Mouse (Mus musculus) CH12.LX (cell line): ENCODE measurements around the gene Fam193a. TPM values are rescaled to one million over a fixed set of nuclear protein-coding genes. Genes with fewer than 3 reads are reported as not detected.

Experiments used
- DNase-seq: peaks from one replicate; pipeline ENCODE4 v3.0.0-alpha.2; 2013; ENCODE audit errors: extremely low read depth
- H3K27ac ChIP-seq: 2 replicates; pipeline ENCODE4 v1.5.1; 2012; ENCODE audit warnings: low read depth, mild to moderate bottlenecking, control low read depth, moderate library complexity; ENCODE audit not compliant: insufficient read depth
- H3K27me3 ChIP-seq: replicated peaks from 2 replicates; pipeline ENCODE3; 2012; ENCODE audit warnings: inconsistent platforms
- H3K36me3 ChIP-seq, 2 experiments: replicated peaks in 1 of 2; 2 replicates each; pipeline versions ENCODE3 to v1.6.1; 2012; ENCODE audit warnings: inconsistent platforms in 1 of 2, low read length in 1 of 2, mild to moderate bottlenecking in 1 of 2, mixed read lengths in 1 of 2, moderate library complexity in 1 of 2; ENCODE audit not compliant: control insufficient read depth in 1 of 2, insufficient read depth in 1 of 2
- H3K4me1 ChIP-seq, 2 experiments: 2 replicates each; pipeline ENCODE4 v1.6.1; 2012; ENCODE audit warnings: inconsistent platforms in 1 of 2, moderate library complexity in 1 of 2; ENCODE audit not compliant: insufficient read depth in 2 of 2, control insufficient read depth in 1 of 2
- H3K4me2 ChIP-seq: 2 replicates; pipeline ENCODE4 v1.6.1; 2012; ENCODE audit warnings: low read depth, mild to moderate bottlenecking, control low read depth; ENCODE audit not compliant: poor library complexity, insufficient read depth, severe bottlenecking
- H3K4me3 ChIP-seq, 3 experiments: fragments of 150-350 bp in 1 of 3; sonication (generic) in 1 of 3; replicated peaks in 1 of 3; 2 replicates each; pipeline versions ENCODE3 to v1.5.1; 2011 to 2012; ENCODE audit warnings: low read depth in 2 of 3, low read length in 2 of 3, mild to moderate bottlenecking in 2 of 3, moderate library complexity in 2 of 3, control low read depth in 1 of 3, improper control_type of control experiment in 1 of 3, inconsistent platforms in 1 of 3, mixed read lengths in 1 of 3; ENCODE audit not compliant: poor library complexity in 1 of 3
- H3K79me2 ChIP-seq: replicated peaks from 2 replicates; pipeline ENCODE4 v1.6.1; 2012; ENCODE audit warnings: mild to moderate bottlenecking, moderate library complexity; ENCODE audit not compliant: control insufficient read depth, poor library complexity, insufficient read depth, severe bottlenecking; ENCODE audit errors: extremely low read depth
- H3K9ac ChIP-seq: 2 replicates; pipeline ENCODE4 v1.6.1; 2012; ENCODE audit warnings: low read depth, mild to moderate bottlenecking, control low read depth, moderate library complexity; ENCODE audit not compliant: insufficient read depth
- H3K9me3 ChIP-seq: replicated peaks from 2 replicates; pipeline ENCODE3; 2012; ENCODE audit warnings: low read length, inconsistent platforms, mixed read lengths
- BHLHE40 ChIP-seq: IDR thresholded peaks from 2 replicates; pipeline ENCODE4 v1.6.1; 2011; ENCODE audit warnings: mild to moderate bottlenecking, low read depth, low read length, improper control_type of control experiment
- CHD1 ChIP-seq: IDR thresholded peaks from 2 replicates; pipeline ENCODE4 v1.6.1; 2012; ENCODE audit warnings: low read depth, low read length, improper control_type of control experiment, inconsistent platforms
- CHD2 ChIP-seq: IDR thresholded peaks from 2 replicates; pipeline ENCODE4 v1.6.1; 2011; ENCODE audit warnings: low read length, improper control_type of control experiment
- CTCF ChIP-seq, 2 experiments: IDR thresholded peaks in 1 of 2; conservative IDR thresholded peaks in 1 of 2; 2 replicates each; pipeline ENCODE4 v1.5.1; 2011 to 2012; ENCODE audit warnings: low read depth in 2 of 2, low read length in 2 of 2, improper control_type of control experiment in 1 of 2, inconsistent platforms in 1 of 2, mild to moderate bottlenecking in 1 of 2, moderate library complexity in 1 of 2
- E2F4 ChIP-seq: IDR thresholded peaks from 2 replicates; pipeline ENCODE4 v1.6.1; 2011; ENCODE audit warnings: low read depth, low read length, improper control_type of control experiment; ENCODE audit not compliant: insufficient replicate concordance
- ELF1 ChIP-seq: IDR thresholded peaks from 2 replicates; pipeline ENCODE4 v1.6.1; 2014; ENCODE audit warnings: low read depth, mild to moderate bottlenecking, inconsistent platforms, low read length, improper control_type of control experiment
- EP300 ChIP-seq: IDR thresholded peaks from 2 replicates; pipeline ENCODE4 v1.6.1; 2011; ENCODE audit warnings: low read length, improper control_type of control experiment
- ETS1 ChIP-seq: conservative IDR thresholded peaks from 2 replicates; pipeline ENCODE4 v1.6.1; 2012; ENCODE audit warnings: low read depth, mild to moderate bottlenecking, inconsistent platforms, low read length, improper control_type of control experiment, moderate library complexity
- GABPA ChIP-seq: IDR thresholded peaks from 2 replicates; pipeline ENCODE4 v1.6.1; 2012; ENCODE audit warnings: low read depth, low read length, improper control_type of control experiment, inconsistent platforms; ENCODE audit not compliant: insufficient replicate concordance
- HCFC1 ChIP-seq: IDR thresholded peaks from 2 replicates; pipeline ENCODE4 v1.6.1; 2012; ENCODE audit warnings: low read depth, mild to moderate bottlenecking, inconsistent platforms, low read length, improper control_type of control experiment
- IRF4 ChIP-seq: IDR thresholded peaks from 2 replicates; pipeline ENCODE4 v1.6.1; 2014; ENCODE audit warnings: low read depth, mild to moderate bottlenecking, inconsistent platforms, low read length, improper control_type of control experiment
- JUN ChIP-seq: IDR thresholded peaks from 2 replicates; pipeline ENCODE4 v1.6.1; 2011; ENCODE audit warnings: low read depth, mild to moderate bottlenecking, low read length, improper control_type of control experiment, moderate library complexity; ENCODE audit not compliant: insufficient read depth
- JUND ChIP-seq: conservative IDR thresholded peaks from 2 replicates; pipeline ENCODE4 v1.6.1; 2011; ENCODE audit warnings: low read depth, low read length, improper control_type of control experiment
- KAT2A ChIP-seq: IDR thresholded peaks from 2 replicates; pipeline ENCODE4 v1.6.1; 2012; ENCODE audit warnings: low read length, improper control_type of control experiment, inconsistent platforms; ENCODE audit not compliant: insufficient replicate concordance
- MAFK ChIP-seq: IDR thresholded peaks from 2 replicates; pipeline ENCODE4 v1.6.1; 2011; ENCODE audit warnings: low read length, improper control_type of control experiment; ENCODE audit not compliant: insufficient replicate concordance
- MAX ChIP-seq: IDR thresholded peaks from 2 replicates; pipeline ENCODE4 v1.6.1; 2011; ENCODE audit warnings: low read length, improper control_type of control experiment
- MAZ ChIP-seq: IDR thresholded peaks from 2 replicates; pipeline ENCODE4 v1.6.1; 2012; ENCODE audit warnings: low read depth, mild to moderate bottlenecking, inconsistent platforms, low read length, improper control_type of control experiment, moderate library complexity
- MEF2A ChIP-seq: IDR thresholded peaks from 2 replicates; pipeline ENCODE4 v1.6.1; 2014; ENCODE audit warnings: low read depth, mild to moderate bottlenecking, inconsistent platforms, low read length, improper control_type of control experiment, borderline replicate concordance
- MXI1 ChIP-seq: IDR thresholded peaks from 2 replicates; pipeline ENCODE4 v1.6.1; 2011; ENCODE audit warnings: mild to moderate bottlenecking, low read depth, low read length, improper control_type of control experiment
- MYC ChIP-seq: IDR thresholded peaks from 2 replicates; pipeline ENCODE4 v1.6.1; 2011; ENCODE audit warnings: low read depth, mild to moderate bottlenecking, improper control_type of control experiment, low read length
- NELFE ChIP-seq: IDR thresholded peaks from 2 replicates; pipeline ENCODE4 v1.6.1; 2011; ENCODE audit warnings: low read depth, low read length, improper control_type of control experiment
- NRF1 ChIP-seq: IDR thresholded peaks from 2 replicates; pipeline ENCODE4 v1.6.1; 2014; ENCODE audit warnings: low read depth, mild to moderate bottlenecking, inconsistent platforms, low read length, improper control_type of control experiment, moderate library complexity
- PAX5 ChIP-seq: IDR thresholded peaks from 2 replicates; pipeline ENCODE4 v1.6.1; 2012; ENCODE audit warnings: low read length, inconsistent platforms, mixed read lengths
- POLR2A ChIP-seq: IDR thresholded peaks from 2 replicates; pipeline ENCODE4 v1.6.1; 2011; ENCODE audit warnings: low read depth, mild to moderate bottlenecking, improper control_type of control experiment, low read length
- POLR2AphosphoS2 ChIP-seq: IDR thresholded peaks from 2 replicates; pipeline ENCODE4 v1.6.1; 2011; ENCODE audit warnings: low read depth, low read length, improper control_type of control experiment
- RAD21 ChIP-seq: IDR thresholded peaks from 2 replicates; pipeline ENCODE4 v1.6.1; 2011; ENCODE audit warnings: low read depth, mild to moderate bottlenecking, low read length, improper control_type of control experiment, moderate library complexity
- RCOR1 ChIP-seq: conservative IDR thresholded peaks from 2 replicates; pipeline ENCODE4 v1.6.1; 2012; ENCODE audit warnings: low read depth, mild to moderate bottlenecking, inconsistent platforms, low read length, improper control_type of control experiment
- SIN3A ChIP-seq: IDR thresholded peaks from 2 replicates; pipeline ENCODE4 v1.6.1; 2012; ENCODE audit warnings: low read length, improper control_type of control experiment, inconsistent platforms
- SMC3 ChIP-seq: IDR thresholded peaks from 2 replicates; pipeline ENCODE4 v1.6.1; 2011; ENCODE audit warnings: low read depth, low read length, improper control_type of control experiment
- TBP ChIP-seq: conservative IDR thresholded peaks from 2 replicates; pipeline ENCODE4 v1.6.1; 2011; ENCODE audit warnings: low read depth, low read length, improper control_type of control experiment
- TCF12 ChIP-seq: IDR thresholded peaks from 2 replicates; pipeline ENCODE4 v1.6.1; 2014; ENCODE audit warnings: low read depth, mild to moderate bottlenecking, inconsistent platforms, low read length, improper control_type of control experiment
- UBTF ChIP-seq: IDR thresholded peaks from 2 replicates; pipeline ENCODE4 v1.6.1; 2012; ENCODE audit warnings: low read depth, mild to moderate bottlenecking, inconsistent platforms, low read length, improper control_type of control experiment, moderate library complexity
- USF1 ChIP-seq: IDR thresholded peaks from 2 replicates; pipeline ENCODE4 v1.6.1; 2014; ENCODE audit warnings: low read depth, mild to moderate bottlenecking, inconsistent platforms, low read length, improper control_type of control experiment
- USF2 ChIP-seq: conservative IDR thresholded peaks from 2 replicates; pipeline ENCODE4 v1.6.1; 2011; ENCODE audit warnings: low read depth, low read length, improper control_type of control experiment
- ZC3H11A ChIP-seq: IDR thresholded peaks from 2 replicates; pipeline ENCODE4 v1.6.1; 2012; ENCODE audit warnings: low read depth, mild to moderate bottlenecking, inconsistent platforms, low read length, improper control_type of control experiment
- ZKSCAN1 ChIP-seq: IDR thresholded peaks from 2 replicates; pipeline ENCODE4 v1.6.1; 2012; ENCODE audit warnings: low read depth, inconsistent platforms, low read length, improper control_type of control experiment, borderline replicate concordance
- ZMIZ1 ChIP-seq: IDR thresholded peaks from 2 replicates; pipeline ENCODE4 v1.6.1; 2012; ENCODE audit warnings: low read depth, mild to moderate bottlenecking, inconsistent platforms, low read length, improper control_type of control experiment
- ZNF384 ChIP-seq: IDR thresholded peaks from 2 replicates; pipeline ENCODE4 v1.6.1; 2012; ENCODE audit warnings: low read depth, low read length, improper control_type of control experiment, inconsistent platforms
- dilution Hi-C: fragments of 300-500 bp; cut with MboI; formaldehyde crosslinking; loops from 2 replicates; pipeline ENCODE4 v1.14.3; 2020; ENCODE audit warnings: low sequenced_read_pairs; ENCODE audit not compliant: extremely low pct_unique_long_range_greater_than_20kb, extremely low pct_ligation_motif_present
- in situ Hi-C: fragments of 300-500 bp; cut with MboI; formaldehyde crosslinking; loops from 3 replicates; pipeline ENCODE4 v1.14.3; 2019; ENCODE audit warnings: low sequenced_read_pairs, low pct_ligation_motif_present, low pct_unique_long_range_greater_than_20kb, mixed read lengths
- polyA plus RNA-seq: library from polyadenylated mRNA; unstranded; fragments of >175 nt; gene quantifications from 2 replicates; pipeline ENCODE4 v1.2.1, GENCODE M21; 2012; ENCODE audit warnings: low read depth; ENCODE audit not compliant: insufficient read length
- total RNA-seq, 2 experiments: library from RNA; depleted of rRNA; stranded (reverse); fragments of 300-350 nt in 1 of 2; fragments of >200 nt in 1 of 2; gene quantifications; 2 replicates each; pipeline ENCODE4 v1.2.3; 2012 to 2014

Fam193a gene
- total and polyA plus RNA-seq, 3 experiments = 3.6 to 19.0 (median 8.5) TPM

GRCm38 (mm10) chr5:34525663-34526476 lies 156.1 kb downstream of the Fam193a start, which contains the start of gene Sh3bp2:
TSS of gene Sh3bp2 (plus strand) at chr5:34525838.
- Histone ChIP-seq H3K4me2 (peak within 1 kb of the TSS; percentile 84), H3K4me3 (peak within 1 kb of the TSS; percentile 54 to 96 (median 68)), H3K79me2 (no peaks in the 10 kb centered on the region), H3K9me3 (no peaks in the 10 kb centered on the region), H3K36me3 (peaks cover 0 to 16% of the 10 kb centered on the region in 2 experiments), H3K27ac (peak within 1 kb of the TSS; percentile 24; the same call in 1 of the 2 replicates), H3K9ac (peak within 1 kb of the TSS; percentile 72), H3K27me3 (no peaks in the 10 kb centered on the region), H3K4me1 (peaks cover 39 to 59% of the 10 kb centered on the region in 2 experiments)
- peak; percentile 90 for DNase-seq
- in situ Hi-C loops (loop anchor here (5.0 to 25.0 kb wide), 2 partner anchors 111 to 511 kb away; partner anchors contain the start of genes Hgfac and Mfsd10), dilution Hi-C loops (no loop called here)
- TF ChIP-seq TBP (no peak), USF2 (no peak), MAX (0 out of 2 replicates have a peak, but pooled peaks have one; percentile 16), NELFE (peak; percentile 61), BHLHE40 (no peak), CHD1 (no peak), TCF12 (peak; percentile 59; the same call in 1 of the 2 replicates), ZKSCAN1 (no peak), JUND (no peak), PAX5 (no peak), HCFC1 (no peak), GABPA (no peak), ELF1 (0 out of 2 replicates have a peak, but pooled peaks have one; percentile 12), POLR2A (peak; percentile 82), POLR2AphosphoS2 (no peak), KAT2A (no peak), MYC (no peak), SIN3A (peak; percentile 57; the same call in 1 of the 2 replicates), ZC3H11A (no peak), CTCF (conservative IDR thresholded peaks at IDR 0.05 in 1 of 2, IDR thresholded peaks at IDR 0.05 in 1 of 2; ENCODE audit: low read depth in 2 of 2, low read length in 2 of 2) (peak in 1 of 2 experiments; percentile 12; a peak in 1 of 4 replicates), CHD2 (no peak), UBTF (peak; percentile 23; the same call in 1 of the 2 replicates), MAFK (no peak), EP300 (no peak), ETS1 (no peak), IRF4 (no peak; the same call in none of the 2 replicates), E2F4 (no peak), NRF1 (peak; percentile 75), RCOR1 (no peak), ZMIZ1 (0 out of 2 replicates have a peak, but pooled peaks have one; percentile 46), JUN (no peak), MEF2A (no peak), SMC3 (peak; percentile 7; the same call in 1 of the 2 replicates), RAD21 (no peak), MAZ (no peak), ZNF384 (no peak), USF1 (no peak), MXI1 (peak; percentile 35; the same call in 1 of the 2 replicates)
